In the genomic region with DNA sequence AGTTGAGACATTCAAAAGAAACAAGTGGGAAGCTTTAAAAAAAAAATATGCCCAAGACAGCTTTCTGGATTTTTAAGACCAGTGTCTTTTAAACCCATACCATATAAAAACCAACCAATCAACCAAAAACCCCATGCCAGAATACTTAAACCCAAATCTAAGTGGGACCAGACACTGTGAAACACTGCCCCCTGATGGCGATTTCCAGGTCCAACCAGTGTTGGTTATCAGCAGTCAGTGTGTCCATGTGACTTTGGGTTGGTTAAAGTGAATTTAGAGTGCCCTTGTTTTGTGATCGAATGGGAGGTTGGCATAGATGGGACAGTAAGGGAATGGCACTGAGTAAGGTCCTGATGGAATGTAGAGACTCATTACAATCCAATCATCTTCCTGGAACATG, we compare ENCODE assay signal across 8 mouse cellular contexts.
DNase-seq lines count a peak whose midpoint lies in the region; ATAC-seq and TF ChIP-seq lines count a peak whose summit lies in the region.

No protein-coding gene starts in this region.

- no peaks in the 10 kb centered on the region for H3K9me3 ChIP-seq in ES-E14 (ENCODE audit: control insufficient read depth, insufficient read depth, low read depth, low read length)

- no peaks in the 10 kb centered on the region for H3K4me1 ChIP-seq in ES-E14 (ENCODE audit: control insufficient read depth in 2 of 2, insufficient read depth in 2 of 2, low read length in 2 of 2, poor library complexity in 1 of 2)

- no peaks in the 10 kb centered on the region for H3K36me3 ChIP-seq in ES-E14 (ENCODE audit: control insufficient read depth, insufficient read depth, low read length, poor library complexity, severe bottlenecking)

- no peak for ATAC-seq in CD4-positive, CD25-positive, alpha-beta regulatory T cell, adult 4 months
- no peak for ATAC-seq in frontal cortex, adult (ENCODE audit: low TSS enrichment)

- no peak overlapping the region for H3K9ac ChIP-seq in ES-E14 (ENCODE audit: insufficient read depth, low read depth, low read length, poor library complexity, severe bottlenecking)

- H3K27ac ChIP-seq in ES-E14 (ENCODE audit: insufficient read depth, low read depth, low read length, poor library complexity, severe bottlenecking), result no peak overlapping the region

- H3K4me3 ChIP-seq in ES-E14 (ENCODE audit: insufficient read depth in 1 of 2, low read depth in 1 of 2, low read length in 2 of 2, poor library complexity in 1 of 2, severe bottlenecking in 1 of 2), result no peak overlapping the region

- in situ Hi-C loops in ES-E14 (cut with MboI; ENCODE audit: low sequenced_read_pairs in 2 of 2, unreplicated experiment in 2 of 2), result no loop called here

- peak; percentile 38 for DNase-seq in CD4-positive, CD25-positive, alpha-beta regulatory T cell, adult 2 months (ENCODE audit: low read depth, low spot score)
- peak; percentile 20 to 25 for DNase-seq in layer of hippocampus, postnatal 10 days (ENCODE audit: low spot score in 2 of 2)
- no peak for DNase-seq in layer of hippocampus, postnatal 14 days (ENCODE audit: low spot score in 2 of 2)
- peak; percentile 35 for DNase-seq in ES-E14 (ENCODE audit: low read depth, low spot score)
- DNase-seq in embryo, embryonic 10.5 days (ENCODE audit: low spot score), result peak; percentile 38
- peak; percentile 35 for DNase-seq in retina, embryonic 14.5 days (ENCODE audit: low spot score)

TF ChIP-seq in ES-E14, 5 proteins besides CTCF, POLR2A, EP300 and RAD21:
- TF ChIP-seq CHD2 (IDR thresholded peaks at IDR 0.05; ENCODE audit: low read depth, low read length), result no peak
- TF ChIP-seq HCFC1 (IDR thresholded peaks at IDR 0.05; ENCODE audit: borderline replicate concordance, insufficient read depth, low read length), result no peak
- TF ChIP-seq ZNF384 (IDR thresholded peaks at IDR 0.05; ENCODE audit: low read depth, low read length), result no peak
- TF ChIP-seq MAFK (IDR thresholded peaks at IDR 0.05; ENCODE audit: insufficient read depth, low read depth, low read length), result no peak
- TF ChIP-seq ZC3H11A (IDR thresholded peaks at IDR 0.05; ENCODE audit: borderline replicate concordance, low read depth, low read length), result no peak

Comparison
In these comparisons a context has a peak if more than half of its experiments do, and no peak if none do; other contexts are left out.
1. DNase-seq: peak in CD4-positive, CD25-positive, alpha-beta regulatory T cell, adult 2 months (single experiment), layer of hippocampus, postnatal 10 days (2 of 2), ES-E14 (single experiment), embryo, embryonic 10.5 days (single experiment) and retina, embryonic 14.5 days (single experiment); none in layer of hippocampus, postnatal 14 days (0 of 2).